Mouse (Mus musculus): Measurements from ENCODE around the gene Atl2. TPM values are rescaled to one million over a fixed set of nuclear protein-coding genes. Genes with fewer than 3 reads are reported as not detected.

Gene Atl2
- polyA plus RNA-seq, 1 experiment, result 10.7 TPM

GRCm38 (mm10) chr17:79906791-79907494, 11.0 kb upstream of the Atl2 start:
- Histone ChIP-seq H3K4me1 (ENCODE audit: control insufficient read depth, insufficient read depth, low read length) (no peaks in the 10 kb centered on the region), H3K4me3 (replicated peaks; ENCODE audit: extremely low read depth, low read depth, low read length) (no peak overlapping the region)
- TF ChIP-seq CTCF (IDR thresholded peaks at IDR 0.05; ENCODE audit: insufficient read depth, low read length), result no peak
- no peak for TF ChIP-seq POLR2A (IDR thresholded peaks at IDR 0.05; ENCODE audit: borderline replicate concordance, extremely low read depth, low read depth, low read length)
- DNase-seq, result no peak
- 81% methylated on average over 8 of the region's 8 CpGs for WGBS

DNA sequence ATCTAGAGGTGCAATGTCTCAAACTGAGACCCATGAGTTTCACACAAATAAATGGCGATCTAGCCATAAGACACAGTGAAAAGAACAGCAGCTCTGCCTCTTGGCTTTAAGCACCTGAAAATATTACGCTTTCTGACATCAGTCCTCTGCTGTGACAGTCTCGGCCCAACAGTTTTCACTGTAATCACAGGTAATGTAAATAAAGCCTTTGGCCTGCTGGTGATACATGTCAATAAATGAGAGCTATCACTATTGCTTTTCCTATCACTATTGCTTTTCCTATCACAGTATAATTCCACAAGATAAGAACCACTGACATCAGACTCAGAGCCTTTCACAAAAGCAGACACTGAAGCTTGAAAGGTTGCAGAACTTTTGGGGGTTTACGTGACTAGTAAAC, 8.7 kb upstream of the Atl2 start:
- TF ChIP-seq POLR2A (IDR thresholded peaks at IDR 0.05; ENCODE audit: borderline replicate concordance, extremely low read depth, low read depth, low read length) (no peak), CTCF (IDR thresholded peaks at IDR 0.05; ENCODE audit: insufficient read depth, low read length) (no peak)
- no peak for DNase-seq
- Histone ChIP-seq H3K4me3 (replicated peaks; ENCODE audit: extremely low read depth, low read depth, low read length) (no peak overlapping the region), H3K4me1 (ENCODE audit: control insufficient read depth, insufficient read depth, low read length) (no peaks in the 10 kb centered on the region)
- WGBS, result 88% methylated on average over 4 of the region's 4 CpGs

- H3K4me1 ChIP-seq (ENCODE audit: control insufficient read depth, insufficient read depth, low read length), result peaks cover 2% of the 10 kb centered on the region
- H3K4me3 ChIP-seq (replicated peaks; ENCODE audit: extremely low read depth, low read depth, low read length), result no peak overlapping the region
- no peak for DNase-seq
- no peak for TF ChIP-seq CTCF (IDR thresholded peaks at IDR 0.05; ENCODE audit: insufficient read depth, low read length)
- no peak for TF ChIP-seq POLR2A (IDR thresholded peaks at IDR 0.05; ENCODE audit: borderline replicate concordance, extremely low read depth, low read depth, low read length)
- 75% methylated on average over 6 of the region's 6 CpGs for WGBS
These were observed 5.3 kb upstream of the Atl2 start for GRCm38 (mm10) chr17:79901207-79901606.

GRCm38 (mm10) chr17:79898156-79898746, 2.3 kb upstream of the Atl2 start:
- peaks cover 12% of the 10 kb centered on the region for H3K4me1 ChIP-seq (ENCODE audit: control insufficient read depth, insufficient read depth, low read length)
- H3K4me3 ChIP-seq (replicated peaks; ENCODE audit: extremely low read depth, low read depth, low read length), result no peak overlapping the region
- 55% methylated on average over 6 of the region's 6 CpGs for WGBS
- no peak for TF ChIP-seq CTCF (IDR thresholded peaks at IDR 0.05; ENCODE audit: insufficient read depth, low read length)
- TF ChIP-seq POLR2A (IDR thresholded peaks at IDR 0.05; ENCODE audit: borderline replicate concordance, extremely low read depth, low read depth, low read length), result no peak
- no peak for DNase-seq

GRCm38 (mm10) chr17:79897666-79898065, 1.7 kb upstream of the Atl2 start:
- Histone ChIP-seq H3K4me3 (replicated peaks; ENCODE audit: extremely low read depth, low read depth, low read length) (no peak overlapping the region), H3K4me1 (ENCODE audit: control insufficient read depth, insufficient read depth, low read length) (peaks cover 12% of the 10 kb centered on the region)
- 75% methylated on average over 3 of the region's 3 CpGs for WGBS
- no peak for TF ChIP-seq CTCF (IDR thresholded peaks at IDR 0.05; ENCODE audit: insufficient read depth, low read length)
- no peak for TF ChIP-seq POLR2A (IDR thresholded peaks at IDR 0.05; ENCODE audit: borderline replicate concordance, extremely low read depth, low read depth, low read length)
- DNase-seq, result no peak

GRCm38 (mm10) chr17:79894971-79895882, 696 bp downstream of the Atl2 start:
- TF ChIP-seq POLR2A (IDR thresholded peaks at IDR 0.05; ENCODE audit: borderline replicate concordance, extremely low read depth, low read depth, low read length), result 0 out of 2 replicates have a peak, but pooled peaks have one; percentile 6
- no peak for TF ChIP-seq CTCF (IDR thresholded peaks at IDR 0.05; ENCODE audit: insufficient read depth, low read length)
- Histone ChIP-seq H3K4me1 (ENCODE audit: control insufficient read depth, insufficient read depth, low read length) (peaks cover 16% of the 10 kb centered on the region), H3K4me3 (replicated peaks; ENCODE audit: extremely low read depth, low read depth, low read length) (peak overlapping the region; percentile 98)
- peak; percentile 70 for DNase-seq
- WGBS, result under 1% methylated on average over 81 of the region's 100 CpGs

- H3K4me3 ChIP-seq (replicated peaks; ENCODE audit: extremely low read depth, low read depth, low read length), result peak overlapping the region; percentile 21
- TF ChIP-seq POLR2A (IDR thresholded peaks at IDR 0.05; ENCODE audit: borderline replicate concordance, extremely low read depth, low read depth, low read length), result no peak
- no peak for TF ChIP-seq CTCF (IDR thresholded peaks at IDR 0.05; ENCODE audit: insufficient read depth, low read length)
- 40% methylated on average over 4 of the region's 4 CpGs for WGBS
- peaks cover 16% of the 10 kb centered on the region for H3K4me1 ChIP-seq (ENCODE audit: control insufficient read depth, insufficient read depth, low read length)
- DNase-seq, result no peak
These were observed 1.9 kb downstream of the Atl2 start for GRCm38 (mm10) chr17:79894054-79894453.

GRCm38 (mm10) chr17:79891944-79892343, 4.0 kb downstream of the Atl2 start:
- WGBS, result 46% methylated on average over 7 of the region's 7 CpGs
- H3K4me3 ChIP-seq (replicated peaks; ENCODE audit: extremely low read depth, low read depth, low read length), result no peak overlapping the region
- peaks cover 16% of the 10 kb centered on the region for H3K4me1 ChIP-seq (ENCODE audit: control insufficient read depth, insufficient read depth, low read length)
- TF ChIP-seq CTCF (IDR thresholded peaks at IDR 0.05; ENCODE audit: insufficient read depth, low read length) (no peak), POLR2A (IDR thresholded peaks at IDR 0.05; ENCODE audit: borderline replicate concordance, extremely low read depth, low read depth, low read length) (no peak)
- DNase-seq, result no peak

DNA sequence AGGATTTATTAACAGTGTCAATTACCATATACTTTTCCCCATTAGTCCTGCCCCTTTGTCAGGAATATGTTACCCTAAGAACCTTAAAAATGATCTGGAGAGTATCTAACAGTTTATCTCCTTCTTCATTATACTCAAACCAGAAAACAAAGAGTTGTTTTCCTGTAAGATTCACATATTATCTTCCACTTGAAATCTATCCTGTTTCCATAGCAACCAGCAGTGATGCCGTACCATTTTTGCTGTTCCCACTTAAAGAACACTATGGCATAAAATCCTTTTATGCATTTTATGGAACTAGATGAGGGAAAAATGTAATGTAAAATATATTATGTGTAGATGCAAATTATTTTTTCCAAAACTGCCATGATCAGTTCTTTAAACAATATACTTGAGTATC, 8.0 kb downstream of the Atl2 start:
- Histone ChIP-seq H3K4me3 (replicated peaks; ENCODE audit: extremely low read depth, low read depth, low read length) (no peak overlapping the region), H3K4me1 (ENCODE audit: control insufficient read depth, insufficient read depth, low read length) (peaks cover 8% of the 10 kb centered on the region)
- no peak for DNase-seq
- 75% methylated on average over 1 of the region's 1 CpGs for WGBS
- TF ChIP-seq POLR2A (IDR thresholded peaks at IDR 0.05; ENCODE audit: borderline replicate concordance, extremely low read depth, low read depth, low read length), result no peak
- TF ChIP-seq CTCF (IDR thresholded peaks at IDR 0.05; ENCODE audit: insufficient read depth, low read length), result no peak

Measured in lung, adult 2 months (tissue).